Mouse (Mus musculus): ENCODE measurements at regions not wholly inside any gene's neighbourhood (a gene's known extent, or its start where the extent isn't known, plus 50 kb on each side); places are given as distances from the start of the nearest gene placed in this dataset.

GRCm38 (mm10) chr8:96340702-96341101 lies 452.4 kb upstream of the Got2 start:
- DNase-seq, result no peak

- no peak for DNase-seq
Observed at GRCm38 (mm10) chr8:96318367-96318766, 430.0 kb upstream of the Got2 start.

- no peak for DNase-seq
Observed at GRCm38 (mm10) chr8:96308989-96309718, 420.8 kb upstream of the Got2 start.

DNA sequence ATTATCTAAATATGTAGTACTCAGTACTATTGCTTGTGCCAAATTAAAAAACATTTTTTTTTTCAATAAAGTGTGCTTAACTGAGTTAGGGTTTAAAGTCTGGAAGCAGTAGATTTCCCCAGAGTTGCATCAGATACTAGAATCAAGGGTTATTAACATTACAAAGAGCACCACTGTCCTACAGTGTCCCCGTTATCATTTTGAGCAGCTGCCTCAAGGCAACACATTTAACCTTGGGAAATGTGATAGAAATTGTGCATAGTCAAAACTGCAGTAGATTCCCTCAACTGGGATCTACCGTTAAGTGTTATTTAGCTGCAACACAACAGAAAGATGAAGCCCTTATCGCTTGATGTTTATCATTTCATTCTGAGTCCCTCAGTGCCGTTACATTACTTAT lies 408.3 kb upstream of the Got2 start:
- DNase-seq, result no peak

DNA sequence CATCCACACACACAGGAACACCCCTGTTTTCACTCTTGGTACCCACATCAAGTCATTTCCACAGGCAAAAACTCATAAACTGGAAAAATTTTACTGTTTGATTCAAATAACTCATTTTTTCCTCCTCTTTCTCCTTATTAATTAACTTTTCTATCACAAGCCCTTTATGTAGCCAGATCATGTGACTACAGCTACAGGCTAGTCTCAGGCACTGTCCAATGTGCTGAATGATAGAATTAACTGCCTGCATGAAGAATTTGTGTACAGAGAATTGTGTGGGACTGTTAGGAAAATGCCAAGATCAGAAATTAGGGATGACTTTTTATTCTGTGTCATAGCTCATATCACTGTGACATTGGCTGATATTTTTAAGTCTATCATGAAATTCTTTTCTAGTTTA lies 402.4 kb upstream of the Got2 start:
- no peak for DNase-seq

- DNase-seq, result no peak
Observed at GRCm38 (mm10) chr8:96289519-96289918, 401.2 kb upstream of the Got2 start.

DNA sequence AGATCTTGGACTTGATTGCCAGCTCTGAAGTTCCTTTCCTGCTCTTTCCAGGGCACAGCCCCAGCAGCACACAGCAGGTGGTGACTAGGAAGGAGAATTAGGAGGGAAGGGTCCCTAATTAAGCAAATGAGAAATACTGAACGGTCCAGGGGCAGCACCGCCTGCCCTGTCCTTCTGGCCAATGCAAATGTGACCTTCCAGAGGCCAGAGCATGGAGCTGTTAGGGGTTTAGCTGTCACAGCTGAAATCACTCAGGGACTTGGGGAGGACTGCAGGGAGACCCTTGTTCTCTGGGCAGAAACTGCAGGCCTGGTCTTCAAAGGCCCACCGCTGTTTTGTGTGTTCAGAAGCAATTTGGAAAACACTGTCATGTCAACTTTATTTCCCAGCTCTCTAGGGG lies 400.2 kb upstream of the Got2 start:
- DNase-seq, result no peak

- no peak for DNase-seq
Observed at GRCm38 (mm10) chr8:96277479-96278138, 389.3 kb upstream of the Got2 start.

- no peak for DNase-seq
Observed at GRCm38 (mm10) chr8:96277058-96277457, 388.7 kb upstream of the Got2 start.

GRCm38 (mm10) chr8:96256294-96256693 lies 367.9 kb upstream of the Got2 start:
- DNase-seq, result no peak

DNA sequence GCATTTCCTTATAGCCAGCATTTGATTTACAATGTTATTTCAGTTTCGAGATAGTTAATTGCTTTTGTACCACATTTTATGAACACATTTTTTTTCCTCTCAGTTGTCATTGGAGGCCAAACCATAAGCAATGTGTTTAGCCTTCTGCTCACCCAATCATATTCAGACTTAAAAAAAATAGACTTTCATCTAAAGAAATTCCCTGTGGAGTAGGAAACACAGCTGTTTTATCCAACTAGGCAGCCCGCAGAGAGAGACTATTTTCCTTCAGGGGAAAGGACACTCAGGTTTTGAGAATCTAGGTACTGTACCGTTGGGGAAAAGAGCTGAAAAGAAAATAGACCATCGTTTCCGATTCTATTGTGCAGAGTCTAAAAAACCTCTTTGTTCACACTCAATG lies 367.5 kb upstream of the Got2 start:
- DNase-seq, result no peak

DNA sequence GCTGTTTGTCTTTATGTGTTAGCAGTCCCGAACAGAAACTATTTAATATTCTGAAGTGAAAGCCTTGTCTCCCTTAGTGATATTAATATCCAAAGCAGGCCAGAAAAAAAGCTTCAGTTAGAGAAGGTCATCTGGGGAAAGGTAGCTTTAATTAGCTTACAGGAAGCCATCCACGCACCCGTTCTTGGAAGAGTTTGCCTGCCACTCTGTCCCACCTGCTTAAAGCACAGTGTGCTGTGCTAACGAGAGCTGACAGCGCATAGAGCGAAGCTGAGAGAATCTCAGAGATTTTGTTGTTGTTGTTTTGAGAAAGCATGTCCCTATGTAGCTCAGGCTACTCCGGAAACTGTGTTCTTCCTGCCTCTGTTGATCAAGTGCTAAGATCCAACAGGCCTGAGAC lies 357.7 kb upstream of the Got2 start:
- no peak for DNase-seq

- DNase-seq, result no peak
Observed at GRCm38 (mm10) chr8:96244549-96245152, 356.3 kb upstream of the Got2 start.

DNA sequence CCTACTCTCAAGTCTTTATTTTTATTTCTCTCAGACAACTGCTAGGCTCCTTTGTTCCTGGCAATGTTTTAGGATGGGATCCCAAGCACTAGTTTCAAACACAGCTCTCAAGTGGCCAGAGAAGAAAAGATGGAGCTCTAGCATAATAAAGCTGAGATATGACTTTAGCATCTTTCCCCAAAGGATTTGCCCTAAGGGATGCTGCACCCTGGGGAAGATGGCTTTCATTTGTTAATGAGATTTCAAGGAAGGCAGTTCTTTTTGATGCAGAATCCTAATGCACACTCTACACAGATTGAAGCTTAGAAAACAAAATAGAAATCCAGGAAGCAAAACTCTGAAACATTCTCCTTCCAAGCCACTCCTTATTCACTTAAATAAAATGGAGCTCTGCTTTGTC lies 350.1 kb upstream of the Got2 start:
- DNase-seq, result no peak

GRCm38 (mm10) chr8:96237940-96238339 lies 349.6 kb upstream of the Got2 start:
- no peak for DNase-seq

GRCm38 (mm10) chr8:96230412-96230811 lies 342.1 kb upstream of the Got2 start:
- peak; percentile 0 for DNase-seq
